Mouse (Mus musculus) cerebellum, adult (tissue): ENCODE results near the gene Dusp22.

ENCODE experiments used
- ATAC-seq: cut with Nextera tagmentation; 2 replicates; pipeline ENCODE4 v1.9.2; 2017; ENCODE audit warnings: mild to moderate bottlenecking, moderate library complexity, mixed read lengths; ENCODE audit not compliant: insufficient number of reproducible peaks, low FRiP score, low TSS enrichment

Dusp22 gene

GRCm38 (mm10) chr13:30668301-30668700 lies 8.5 kb downstream of the Dusp22 start:
- ATAC-seq: no peak

- no peak for ATAC-seq
Observed at GRCm38 (mm10) chr13:30669277-30669676, 9.5 kb downstream of the Dusp22 start.

GRCm38 (mm10) chr13:30673878-30674277 lies 14.1 kb downstream of the Dusp22 start:
- ATAC-seq: no peak

- no peak for ATAC-seq
Observed at GRCm38 (mm10) chr13:30678822-30679221, 19.0 kb downstream of the Dusp22 start.

GRCm38 (mm10) chr13:30681866-30682265 lies 22.1 kb downstream of the Dusp22 start:
- no peak for ATAC-seq

- no peak for ATAC-seq
Observed at GRCm38 (mm10) chr13:30682328-30682727, 22.5 kb downstream of the Dusp22 start.

- ATAC-seq: no peak
Observed at GRCm38 (mm10) chr13:30684614-30685122, 24.9 kb downstream of the Dusp22 start.

- no peak for ATAC-seq
Observed at GRCm38 (mm10) chr13:30685957-30686356, 26.2 kb downstream of the Dusp22 start.

- no peak for ATAC-seq
Observed at GRCm38 (mm10) chr13:30688035-30688616, 28.3 kb downstream of the Dusp22 start.

GRCm38 (mm10) chr13:30689475-30689874 lies 29.7 kb downstream of the Dusp22 start:
- ATAC-seq: no peak

GRCm38 (mm10) chr13:30691441-30692292 lies 31.9 kb downstream of the Dusp22 start:
- no peak for ATAC-seq

- ATAC-seq: no peak
Observed at GRCm38 (mm10) chr13:30692644-30693385, 33.0 kb downstream of the Dusp22 start.

- no peak for ATAC-seq
Observed at GRCm38 (mm10) chr13:30695232-30695631, 35.4 kb downstream of the Dusp22 start.

- ATAC-seq: no peak
Observed at GRCm38 (mm10) chr13:30695890-30696289, 36.1 kb downstream of the Dusp22 start.

GRCm38 (mm10) chr13:30697880-30698279 lies 38.1 kb downstream of the Dusp22 start:
- no peak for ATAC-seq

- no peak for ATAC-seq
Observed at GRCm38 (mm10) chr13:30702695-30703094, 42.9 kb downstream of the Dusp22 start.

- ATAC-seq: no peak
Observed at GRCm38 (mm10) chr13:30704246-30705095, 44.7 kb downstream of the Dusp22 start.

GRCm38 (mm10) chr13:30711066-30711465 lies 51.3 kb downstream of the Dusp22 start:
- no peak for ATAC-seq

- ATAC-seq: no peak
Observed at GRCm38 (mm10) chr13:30711711-30712110, 51.9 kb downstream of the Dusp22 start.

- no peak for ATAC-seq
Observed at GRCm38 (mm10) chr13:30712280-30712679, 52.5 kb downstream of the Dusp22 start.
